Mouse (Mus musculus) cerebellum, postnatal 36 days (tissue): ENCODE data around the gene Pgp.

ENCODE experiments used
- DNase-seq, 2 experiments: peaks; one replicate each; pipeline ENCODE4 v3.0.0; 2021 to 2022; ENCODE audit warnings: mixed read lengths in 2 of 2

Gene Pgp

DNA sequence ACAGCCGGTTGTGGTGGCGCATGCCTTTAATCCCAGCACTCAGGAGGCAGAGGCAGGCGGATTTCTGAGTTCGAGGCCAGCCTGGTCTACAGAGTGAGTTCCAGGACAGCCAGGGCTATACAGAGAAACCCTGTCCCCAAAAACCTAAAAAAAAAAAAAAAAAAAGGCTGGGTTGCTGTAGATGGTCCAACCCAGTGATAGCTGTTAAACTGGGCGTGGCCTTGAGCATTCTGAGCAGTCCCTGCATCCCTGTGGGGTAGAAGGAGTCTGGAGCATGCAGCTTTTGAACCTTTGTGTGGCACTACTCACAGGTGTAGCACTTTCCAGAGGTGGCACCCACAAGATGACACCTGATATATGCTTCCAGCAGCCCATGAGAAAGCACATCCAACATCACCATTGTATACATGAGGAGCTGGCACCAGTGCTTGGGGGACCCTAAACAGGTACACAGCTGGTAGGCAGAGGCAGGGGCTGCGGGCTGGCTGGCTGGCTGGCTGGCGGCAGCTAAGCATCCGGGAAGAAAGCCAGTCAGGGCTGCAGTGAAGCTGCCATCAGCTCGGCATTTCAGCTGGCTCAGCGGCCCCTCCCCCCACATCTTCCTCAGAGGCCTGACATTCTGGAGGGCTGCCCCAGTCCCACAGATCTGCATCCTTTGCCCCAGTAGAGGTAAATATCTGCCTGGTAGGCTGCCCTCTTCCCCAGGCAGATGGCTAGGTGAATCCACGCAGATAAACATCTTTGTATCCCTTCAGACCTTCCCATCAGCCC lies 15.1 kb downstream of the Pgp start:
- peak; percentile 13 to 46 for DNase-seq

DNA sequence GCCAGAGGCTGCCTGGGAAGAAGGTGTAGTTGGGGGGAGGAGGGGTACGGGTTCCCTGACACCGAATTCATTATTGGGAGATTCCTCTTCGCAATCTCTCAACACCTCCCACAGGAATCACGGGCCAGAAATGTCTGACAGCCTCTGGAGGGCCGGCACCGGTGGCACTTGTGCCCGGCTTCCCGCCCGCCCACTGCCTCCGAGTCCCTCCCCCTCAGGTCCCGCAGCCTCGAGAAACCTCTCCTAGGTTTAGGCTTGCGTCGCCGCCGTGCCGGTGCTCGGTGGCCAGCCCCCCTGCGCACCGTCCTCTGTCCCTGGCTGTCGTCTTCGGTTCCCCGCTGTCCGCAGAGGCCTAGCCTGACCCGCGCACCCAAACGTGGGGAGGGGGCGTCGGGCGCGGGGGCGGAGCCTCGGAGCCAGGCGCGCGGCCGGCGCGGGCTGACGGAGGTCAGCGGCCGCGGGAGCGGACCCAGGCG lies 18.0 kb downstream of the Pgp start, which contains the start of gene Caskin1:
Gene Caskin1 (plus strand): TSS at position 416 of the 476 bp plus-strand sequence.
- peak; percentile 67 to 72 for DNase-seq

GRCm38 (mm10) chr17:24488662-24489264 lies 18.6 kb downstream of the Pgp start:
- DNase-seq, result peak; percentile 47 to 60

GRCm38 (mm10) chr17:24489265-24490030 lies 19.3 kb downstream of the Pgp start:
- DNase-seq, result no peak

DNA sequence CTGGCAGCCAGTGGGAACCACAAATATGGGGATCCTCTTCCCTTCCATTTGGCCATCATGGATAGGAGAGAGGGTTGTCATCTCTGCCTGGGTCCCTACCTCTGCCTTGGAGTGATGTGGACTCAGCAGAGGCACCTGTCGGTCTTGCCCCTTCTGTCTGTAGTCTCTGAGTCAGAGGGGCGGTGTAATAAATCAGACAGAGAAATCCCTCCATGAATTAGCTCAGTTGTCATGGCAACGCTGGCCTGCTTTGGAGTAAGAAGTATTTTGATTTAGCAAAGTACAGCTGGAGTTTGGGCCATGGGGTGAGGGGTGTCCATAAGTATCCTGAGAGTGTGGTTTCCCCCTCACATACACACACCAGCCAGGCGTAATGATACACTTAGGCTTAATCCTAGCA lies 20.2 kb downstream of the Pgp start:
- DNase-seq, result no peak

- peak; percentile 53 to 66 for DNase-seq
Measured at GRCm38 (mm10) chr17:24494627-24495335, 24.6 kb downstream of the Pgp start.

DNA sequence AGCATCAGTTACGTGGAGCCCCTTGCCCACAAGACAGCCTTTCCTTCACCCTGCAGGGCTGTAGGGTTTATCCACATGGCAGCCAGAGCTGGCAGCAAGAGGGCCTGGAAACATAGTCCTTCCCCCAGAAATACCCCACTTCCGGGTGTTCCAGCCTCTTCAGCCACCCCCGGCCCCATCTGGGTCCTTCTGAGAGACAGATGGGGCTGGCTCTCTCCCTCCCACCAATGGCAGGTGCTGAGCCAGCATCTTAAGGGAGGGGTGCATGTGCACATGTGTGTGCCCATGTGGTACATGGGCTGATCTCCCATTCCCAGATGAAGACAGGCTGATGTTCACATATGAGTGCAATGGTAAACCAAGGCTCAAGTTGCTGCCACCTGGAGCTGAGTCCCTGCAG lies 25.3 kb downstream of the Pgp start:
- DNase-seq, result no peak

DNA sequence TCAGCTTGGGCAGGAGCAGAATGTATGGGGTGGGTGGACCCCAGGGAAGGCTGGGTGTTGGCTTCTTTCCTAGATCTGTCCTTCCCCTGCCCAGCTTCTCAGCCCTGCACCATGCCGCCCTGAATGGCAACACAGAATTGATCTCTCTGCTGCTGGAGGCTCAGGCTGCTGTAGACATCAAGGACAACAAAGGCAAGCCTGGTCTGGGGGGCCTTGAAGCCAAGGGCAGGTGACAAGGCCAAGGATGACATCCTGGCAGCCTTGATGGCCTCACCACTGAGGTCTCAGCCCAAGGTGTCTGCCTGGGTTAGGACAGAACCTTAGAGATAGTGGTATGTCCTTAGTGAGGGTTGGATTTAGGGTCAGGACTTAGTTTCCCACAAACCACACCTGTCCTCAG lies 25.8 kb downstream of the Pgp start:
- DNase-seq, result no peak

DNA sequence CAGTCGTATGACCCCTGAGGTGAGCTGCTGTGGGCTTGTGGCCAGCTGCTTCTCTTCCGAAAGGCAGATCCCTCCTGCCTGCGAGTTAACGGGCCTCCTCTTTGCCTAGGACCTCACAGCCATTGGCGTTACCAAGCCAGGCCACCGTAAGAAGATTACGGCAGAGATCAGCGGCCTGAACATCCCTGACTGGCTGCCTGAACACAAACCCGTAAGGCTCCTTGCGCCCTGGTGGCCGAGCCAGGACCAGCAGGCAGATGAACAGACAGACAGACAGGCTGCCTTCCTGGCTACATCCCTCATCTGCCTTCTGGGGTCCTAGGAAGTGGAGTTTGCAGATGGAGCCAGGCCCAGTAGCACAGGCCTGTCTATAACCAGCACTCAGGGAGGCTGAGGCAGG lies 32.0 kb downstream of the Pgp start:
- no peak for DNase-seq

- no peak for DNase-seq
Measured at GRCm38 (mm10) chr17:24504085-24504484, 33.9 kb downstream of the Pgp start.

DNA sequence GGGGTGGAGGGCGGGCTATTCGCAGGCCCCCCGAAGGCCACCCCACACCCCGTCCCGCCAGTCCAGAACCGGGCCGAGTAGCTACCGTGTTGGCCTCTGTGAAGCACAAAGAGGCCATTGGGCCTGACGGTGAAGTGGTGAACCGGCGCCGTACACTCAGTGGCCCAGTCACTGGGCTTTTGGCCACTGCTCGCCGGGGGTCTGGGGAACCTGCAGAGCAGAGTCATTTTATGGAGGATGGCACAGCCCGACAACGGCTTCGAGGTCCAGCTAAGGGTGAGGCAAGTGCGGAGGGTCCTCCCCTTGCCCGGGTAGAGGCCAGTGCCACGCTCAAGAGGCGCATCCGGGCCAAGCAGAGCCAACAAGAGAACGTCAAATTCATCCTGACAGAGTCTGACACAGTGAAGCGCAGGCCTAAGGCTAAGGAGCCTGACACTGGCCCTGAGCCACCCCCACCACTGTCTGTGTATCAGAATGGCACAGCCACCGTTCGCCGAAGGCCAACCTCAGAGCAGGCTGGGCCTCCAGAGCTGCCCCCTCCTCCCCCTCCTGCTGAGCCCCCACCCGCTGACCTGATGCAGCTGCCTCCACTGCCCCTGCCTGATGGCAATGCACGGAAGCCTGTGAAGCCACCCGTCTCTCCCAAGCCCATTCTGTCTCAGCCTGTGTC lies 35.2 kb downstream of the Pgp start:
- no peak for DNase-seq

DNA sequence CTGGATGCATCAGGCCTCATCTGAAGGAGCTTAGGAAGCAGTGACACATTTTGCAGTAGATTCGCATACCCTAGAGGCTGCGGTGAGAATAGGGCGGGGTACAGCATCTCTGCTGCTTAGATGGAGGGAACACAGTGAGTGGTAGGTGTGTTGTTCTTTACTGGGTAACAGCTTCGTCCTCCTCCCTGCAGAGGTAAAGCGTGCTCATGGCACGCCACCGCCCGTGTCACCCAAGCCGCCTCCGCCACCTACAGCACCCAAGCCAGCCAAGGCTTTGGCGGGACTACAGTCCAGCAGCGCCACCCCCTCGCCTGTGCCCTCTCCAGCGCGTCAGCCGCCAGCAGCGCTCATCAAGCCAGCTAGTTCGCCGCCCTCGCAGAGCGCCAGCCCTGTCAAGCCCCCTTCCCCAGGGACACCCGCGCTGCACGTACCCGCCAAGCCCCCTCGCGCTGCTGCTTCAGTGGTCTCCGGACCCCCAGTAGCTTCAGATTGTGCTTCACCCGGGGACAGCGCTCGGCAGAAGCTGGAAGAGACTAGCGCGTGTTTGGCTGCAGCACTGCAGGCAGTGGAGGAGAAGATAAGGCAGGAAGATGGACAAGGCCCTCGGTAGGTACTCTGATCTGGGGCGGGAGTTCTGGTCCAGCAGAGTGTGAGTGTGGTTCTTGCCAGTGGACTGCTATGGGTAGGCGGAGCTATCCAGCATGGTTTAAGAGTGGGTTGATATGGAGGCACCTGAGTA lies 36.3 kb downstream of the Pgp start:
- peak; percentile 41 to 58 for DNase-seq

DNA sequence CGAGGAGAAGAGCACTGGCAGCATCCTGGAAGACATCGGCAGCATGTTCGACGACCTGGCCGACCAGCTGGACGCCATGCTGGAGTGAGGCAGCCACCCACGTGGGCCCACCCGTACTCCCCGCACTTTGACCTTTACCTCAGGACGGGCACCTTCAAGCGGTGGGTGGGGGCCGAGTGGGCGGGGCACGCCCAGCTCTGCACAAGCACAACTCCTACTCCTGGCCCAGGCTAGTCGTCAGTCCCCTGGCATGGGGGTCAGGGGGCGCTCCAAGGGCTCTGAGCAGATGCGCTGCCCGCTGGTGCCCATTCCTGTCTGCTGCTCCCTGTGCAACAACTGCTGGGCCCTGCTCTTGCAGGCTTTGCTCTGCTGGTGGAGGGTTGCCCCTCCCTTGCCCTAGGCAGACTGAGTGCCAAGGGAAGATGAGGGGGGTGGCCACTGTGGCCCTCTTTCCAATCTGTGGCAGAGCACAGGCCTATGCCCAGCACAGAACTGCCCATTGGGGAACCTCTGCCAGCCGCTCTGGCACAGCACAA lies 37.0 kb downstream of the Pgp start:
- DNase-seq, result no peak

GRCm38 (mm10) chr17:24507806-24508460 lies 37.7 kb downstream of the Pgp start:
- no peak for DNase-seq

- peak; percentile 71 to 74 for DNase-seq
Measured at GRCm38 (mm10) chr17:24513609-24514008, 43.4 kb downstream of the Pgp start.

GRCm38 (mm10) chr17:24514270-24515257 lies 44.4 kb downstream of the Pgp start:
- DNase-seq, result no peak

DNA sequence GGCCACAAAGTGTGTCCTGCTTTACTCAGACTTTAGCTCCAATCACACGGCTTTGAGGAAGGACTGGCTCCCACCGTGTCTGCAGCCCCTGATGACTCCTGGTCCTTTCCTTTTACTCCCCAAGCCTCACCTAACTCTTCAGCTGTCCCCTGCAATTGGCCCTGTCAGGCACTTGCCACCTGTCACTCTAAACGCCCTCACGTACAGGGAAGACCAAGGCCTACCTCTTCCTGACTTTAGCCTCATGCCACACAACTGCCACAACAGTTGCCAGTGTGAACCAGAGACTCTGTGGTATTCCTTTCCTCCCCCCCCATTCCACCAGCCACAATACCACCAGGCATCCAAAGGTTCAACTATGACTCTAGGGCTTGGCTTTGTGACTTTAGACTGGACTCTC lies 50.3 kb downstream of the Pgp start:
- no peak for DNase-seq
